Mouse (Mus musculus): ENCODE data around the gene Slc17a7. TPM values are rescaled to one million over a fixed set of nuclear protein-coding genes. Genes with fewer than 3 reads are reported as not detected.
A peak's percentile ranks its signal among the peaks of the same experiment; 100 is the strongest.

The Slc17a7 gene
- polyA plus RNA-seq, 2 experiments: 0.18 to 0.58 TPM

- no peaks in the 10 kb centered on the region for H3K36me3 ChIP-seq (ENCODE audit: control insufficient read depth, insufficient read depth, low read length)
- H3K27ac ChIP-seq (replicated peaks; ENCODE audit: low read depth, low read length): no peak overlapping the region
- WGBS: 49% methylated on average over 13 of the region's 13 CpGs
- peaks cover 4% of the 10 kb centered on the region for H3K4me1 ChIP-seq (ENCODE audit: control insufficient read depth, insufficient read depth, low read length)
- H3K9me3 ChIP-seq (ENCODE audit: control insufficient read depth, low read length): no peaks in the 10 kb centered on the region
- no peaks in the 10 kb centered on the region for H3K27me3 ChIP-seq (ENCODE audit: control insufficient read depth, insufficient read depth, low read length)
- no peak overlapping the region for H3K4me3 ChIP-seq (replicated peaks; ENCODE audit: low read length)
- TF ChIP-seq POLR2A (IDR thresholded peaks at IDR 0.05; ENCODE audit: borderline replicate concordance, extremely low read depth, insufficient read depth, insufficient read length): no peak
- H3K4me2 ChIP-seq (replicated peaks; ENCODE audit: low read depth, low read length, severe bottlenecking): no peak overlapping the region
- DNase-seq (ENCODE audit: low spot score) (no peak), ATAC-seq (ENCODE audit: low FRiP score, low read depth) (no peak)
- H3K9ac ChIP-seq (ENCODE audit: low read depth, low read length, severe bottlenecking): no peak overlapping the region
Observed at GRCm38 (mm10) chr7:45195341-45196175, 31.8 kb downstream of the Slc17a7 start.

- Histone ChIP-seq H3K27ac (replicated peaks; ENCODE audit: low read depth, low read length) (no peak overlapping the region), H3K36me3 (ENCODE audit: control insufficient read depth, insufficient read depth, low read length) (no peaks in the 10 kb centered on the region), H3K4me2 (replicated peaks; ENCODE audit: low read depth, low read length, severe bottlenecking) (no peak overlapping the region), H3K9ac (ENCODE audit: low read depth, low read length, severe bottlenecking) (no peak overlapping the region), H3K9me3 (ENCODE audit: control insufficient read depth, low read length) (no peaks in the 10 kb centered on the region), H3K27me3 (ENCODE audit: control insufficient read depth, insufficient read depth, low read length) (no peaks in the 10 kb centered on the region), H3K4me3 (replicated peaks; ENCODE audit: low read length) (no peak overlapping the region), H3K4me1 (ENCODE audit: control insufficient read depth, insufficient read depth, low read length) (peaks cover 4% of the 10 kb centered on the region)
- ATAC-seq (ENCODE audit: low FRiP score, low read depth) (no peak), DNase-seq (ENCODE audit: low spot score) (no peak)
- WGBS: 85% methylated on average over 4 of the region's 4 CpGs
- no peak for TF ChIP-seq POLR2A (IDR thresholded peaks at IDR 0.05; ENCODE audit: borderline replicate concordance, extremely low read depth, insufficient read depth, insufficient read length)
Observed at GRCm38 (mm10) chr7:45196176-45196535, 32.4 kb downstream of the Slc17a7 start.

- no peaks in the 10 kb centered on the region for H3K27me3 ChIP-seq (ENCODE audit: control insufficient read depth, insufficient read depth, low read length)
- TF ChIP-seq POLR2A (IDR thresholded peaks at IDR 0.05; ENCODE audit: borderline replicate concordance, extremely low read depth, insufficient read depth, insufficient read length): no peak
- H3K9ac ChIP-seq (ENCODE audit: low read depth, low read length, severe bottlenecking): no peak overlapping the region
- H3K9me3 ChIP-seq (ENCODE audit: control insufficient read depth, low read length): no peaks in the 10 kb centered on the region
- no peak overlapping the region for H3K4me3 ChIP-seq (replicated peaks; ENCODE audit: low read length)
- no peak overlapping the region for H3K27ac ChIP-seq (replicated peaks; ENCODE audit: low read depth, low read length)
- DNase-seq (ENCODE audit: low spot score): no peak
- no peaks in the 10 kb centered on the region for H3K36me3 ChIP-seq (ENCODE audit: control insufficient read depth, insufficient read depth, low read length)
- 66% methylated on average over 4 of the region's 5 CpGs for WGBS
- H3K4me1 ChIP-seq (ENCODE audit: control insufficient read depth, insufficient read depth, low read length): peaks cover 3% of the 10 kb centered on the region
- no peak for ATAC-seq (ENCODE audit: low FRiP score, low read depth)
- no peak overlapping the region for H3K4me2 ChIP-seq (replicated peaks; ENCODE audit: low read depth, low read length, severe bottlenecking)
Observed at GRCm38 (mm10) chr7:45196994-45197393, 33.2 kb downstream of the Slc17a7 start.

GRCm38 (mm10) chr7:45198435-45198834, 34.7 kb downstream of the Slc17a7 start:
- Histone ChIP-seq H3K36me3 (ENCODE audit: control insufficient read depth, insufficient read depth, low read length) (no peaks in the 10 kb centered on the region), H3K4me3 (replicated peaks; ENCODE audit: low read length) (no peak overlapping the region), H3K4me1 (ENCODE audit: control insufficient read depth, insufficient read depth, low read length) (no peaks in the 10 kb centered on the region), H3K9me3 (ENCODE audit: control insufficient read depth, low read length) (no peaks in the 10 kb centered on the region), H3K27me3 (ENCODE audit: control insufficient read depth, insufficient read depth, low read length) (no peaks in the 10 kb centered on the region), H3K9ac (ENCODE audit: low read depth, low read length, severe bottlenecking) (no peak overlapping the region), H3K4me2 (replicated peaks; ENCODE audit: low read depth, low read length, severe bottlenecking) (no peak overlapping the region), H3K27ac (replicated peaks; ENCODE audit: low read depth, low read length) (no peak overlapping the region)
- TF ChIP-seq POLR2A (IDR thresholded peaks at IDR 0.05; ENCODE audit: borderline replicate concordance, extremely low read depth, insufficient read depth, insufficient read length): no peak
- ATAC-seq (ENCODE audit: low FRiP score, low read depth) (peak; percentile 51; the same call in 1 of the 2 replicates), DNase-seq (ENCODE audit: low spot score) (peak; percentile 65)
- 18% methylated on average over 5 of the region's 5 CpGs for WGBS

GRCm38 (mm10) chr7:45198961-45199360, 35.2 kb downstream of the Slc17a7 start:
- Histone ChIP-seq H3K27me3 (ENCODE audit: control insufficient read depth, insufficient read depth, low read length) (no peaks in the 10 kb centered on the region), H3K4me1 (ENCODE audit: control insufficient read depth, insufficient read depth, low read length) (no peaks in the 10 kb centered on the region), H3K27ac (replicated peaks; ENCODE audit: low read depth, low read length) (no peak overlapping the region), H3K9me3 (ENCODE audit: control insufficient read depth, low read length) (no peaks in the 10 kb centered on the region), H3K4me3 (replicated peaks; ENCODE audit: low read length) (no peak overlapping the region), H3K9ac (ENCODE audit: low read depth, low read length, severe bottlenecking) (no peak overlapping the region), H3K36me3 (ENCODE audit: control insufficient read depth, insufficient read depth, low read length) (no peaks in the 10 kb centered on the region), H3K4me2 (replicated peaks; ENCODE audit: low read depth, low read length, severe bottlenecking) (no peak overlapping the region)
- WGBS: 81% methylated on average over 11 of the region's 11 CpGs
- no peak for TF ChIP-seq POLR2A (IDR thresholded peaks at IDR 0.05; ENCODE audit: borderline replicate concordance, extremely low read depth, insufficient read depth, insufficient read length)
- no peak for DNase-seq (ENCODE audit: low spot score)
- no peak for ATAC-seq (ENCODE audit: low FRiP score, low read depth)
